Mouse (Mus musculus) cerebellum, adult 2 months (tissue): ENCODE data around the gene Cers1. TPM values are rescaled to one million over a fixed set of nuclear protein-coding genes. Genes with fewer than 3 reads are reported as not detected.
A peak's percentile ranks its signal among the peaks of the same experiment; 100 is the strongest.

Experiments
- DNase-seq, 2 experiments: peaks; one replicate each; pipeline ENCODE4 v3.0.0; 2021
- H3K27ac ChIP-seq: fragments of 200-500 bp; 2 replicates; pipeline ENCODE4 v1.5.1; 2012; ENCODE audit warnings: low read length, control low read depth, inconsistent platforms; ENCODE audit not compliant: insufficient read depth
- H3K27me3 ChIP-seq: fragments of 200-500 bp; 2 replicates; pipeline ENCODE4 v1.6.1; 2012; ENCODE audit warnings: inconsistent platforms, mild to moderate bottlenecking, low read length, moderate library complexity; ENCODE audit not compliant: control insufficient read depth, insufficient read depth
- H3K4me1 ChIP-seq: fragments of 200-500 bp; 2 replicates; pipeline ENCODE4 v1.6.1; 2011; ENCODE audit warnings: low read length; ENCODE audit not compliant: control insufficient read depth, insufficient read depth
- H3K4me3 ChIP-seq: fragments of 200-500 bp; replicated peaks from 2 replicates; pipeline ENCODE3; 2011; ENCODE audit warnings: mild to moderate bottlenecking, low read depth, low read length, control low read depth; ENCODE audit not compliant: insufficient read depth
- CTCF ChIP-seq: fragments of 200-500 bp; IDR thresholded peaks from 2 replicates; pipeline ENCODE4 v1.5.1; 2011; ENCODE audit warnings: low read depth, mild to moderate bottlenecking, control low read depth, low read length, moderate library complexity, borderline replicate concordance; ENCODE audit not compliant: insufficient read depth
- POLR2A ChIP-seq: fragments of 200-500 bp; IDR thresholded peaks from 2 replicates; pipeline ENCODE4 v1.6.1; 2011; ENCODE audit warnings: low read length, control low read depth, borderline replicate concordance; ENCODE audit not compliant: insufficient read depth
- WGBS: fragments of 180-500 bp; shearing (Covaris S2); methylation state at CpG from one replicate; pipeline ENCODE4 v1.1.7; 2018; 5-methylcytosine and 5-hydroxymethylcytosine counted together
- polyA plus RNA-seq: library from polyadenylated mRNA; depleted of rRNA; stranded (reverse); fragments of >200 nt; gene quantifications from 2 replicates; pipeline ENCODE4 v1.2.3, GENCODE M21; 2012

The Cers1 gene
- polyA plus RNA-seq, 1 experiment: 55.5 TPM

- TF ChIP-seq POLR2A (no peak), CTCF (peak; percentile 14; the same call in 1 of the 2 replicates)
Observed at GRCm38 (mm10) chr8:70286737-70287136, 28.8 kb upstream of the Cers1 start.

GRCm38 (mm10) chr8:70293988-70294405 lies 21.6 kb upstream of the Cers1 start:
- H3K4me3 ChIP-seq: no peak overlapping the region
- TF ChIP-seq POLR2A (no peak), CTCF (no peak)
- no peak overlapping the region for H3K27ac ChIP-seq
- WGBS: 57% methylated on average over 5 of the region's 5 CpGs
- DNase-seq: no peak
- H3K27me3 ChIP-seq: no peaks in the 10 kb centered on the region
- H3K4me1 ChIP-seq: no peaks in the 10 kb centered on the region

More at GRCm38 (mm10) chr8:70286737-70287136, 28.8 kb upstream of the Cers1 start:
- 88% methylated on average over 8 of the region's 8 CpGs for WGBS
- no peak for DNase-seq
- H3K27me3 ChIP-seq: peaks cover 6% of the 10 kb centered on the region; the same call in 1 of the 2 replicates
- H3K27ac ChIP-seq: no peak overlapping the region
- no peaks in the 10 kb centered on the region; the same call in 1 of the 2 replicates for H3K4me1 ChIP-seq
- H3K4me3 ChIP-seq: no peak overlapping the region

GRCm38 (mm10) chr8:70300881-70301280 lies 14.7 kb upstream of the Cers1 start:
- Histone ChIP-seq H3K4me3 (no peak overlapping the region), H3K27me3 (no peaks in the 10 kb centered on the region), H3K4me1 (peaks cover 9% of the 10 kb centered on the region; the same call in 1 of the 2 replicates), H3K27ac (no peak overlapping the region)
- no peak for DNase-seq
- WGBS: 68% methylated on average over 3 of the region's 3 CpGs
- no peak for TF ChIP-seq POLR2A
- no peak for TF ChIP-seq CTCF

- Histone ChIP-seq H3K27ac (peak within 1 kb of the TSS; percentile 57), H3K4me1 (peaks cover 9% of the 10 kb centered on the region; the same call in 1 of the 2 replicates), H3K27me3 (no peaks in the 10 kb centered on the region), H3K4me3 (peak within 1 kb of the TSS; percentile 80)
- WGBS: under 1% methylated on average over 40 of the region's 40 CpGs
- peak; percentile 94 to 97 for DNase-seq
- TF ChIP-seq CTCF (no peak), POLR2A (peak; percentile 73)
Observed at GRCm38 (mm10) chr8:70302358-70302890, 13.2 kb upstream of the Cers1 start, which contains the start of the genes Ddx49 and Cope. Gene Ddx49 (minus strand): TSS chr8:70302489. Gene Cope (plus strand): TSS chr8:70302518.

GRCm38 (mm10) chr8:70302901-70303300 lies 12.7 kb upstream of the Cers1 start:
- TF ChIP-seq CTCF (no peak), POLR2A (no peak)
- Histone ChIP-seq H3K4me1 (peaks cover 9% of the 10 kb centered on the region; the same call in 1 of the 2 replicates), H3K4me3 (peak overlapping the region; percentile 80), H3K27me3 (no peaks in the 10 kb centered on the region), H3K27ac (peak overlapping the region; percentile 12; the same call in 1 of the 2 replicates)
- DNase-seq: no peak
- WGBS: 4% methylated on average over 16 of the region's 16 CpGs

- H3K4me1 ChIP-seq: peaks cover 5% of the 10 kb centered on the region
- H3K27me3 ChIP-seq: no peaks in the 10 kb centered on the region
- no peak for TF ChIP-seq POLR2A
- peak; percentile 61 for TF ChIP-seq CTCF
- H3K27ac ChIP-seq: no peak overlapping the region
- no peak overlapping the region for H3K4me3 ChIP-seq
- WGBS: 27% methylated on average over 2 of the region's 2 CpGs
- DNase-seq: no peak
Observed at GRCm38 (mm10) chr8:70309311-70309710, 6.3 kb upstream of the Cers1 start.

GRCm38 (mm10) chr8:70313399-70313798 lies 2.2 kb upstream of the Cers1 start:
- TF ChIP-seq CTCF (no peak), POLR2A (no peak)
- H3K4me1 ChIP-seq: peaks cover 10% of the 10 kb centered on the region
- WGBS: 6% methylated on average over 2 of the region's 2 CpGs

More at GRCm38 (mm10) chr8:70313399-70313798, 2.2 kb upstream of the Cers1 start:
- Histone ChIP-seq H3K27ac (no peak overlapping the region), H3K4me3 (no peak overlapping the region), H3K27me3 (no peaks in the 10 kb centered on the region)
- peak in 1 of 2 experiments; percentile 39 for DNase-seq
